In genomic region chr19:16506711-16507364, GRCm38 (mm10) we compare ENCODE assay signal across 12 mouse cellular contexts.
DNase-seq lines count a peak whose midpoint lies in the region; ATAC-seq and TF ChIP-seq lines count a peak whose summit lies in the region.
"Had no signal": no experiment of that assay in that cellular context is flagged by ENCODE, and none has a peak within 500 bp of the region (broad histone marks: within the 10 kb centered on the region; RNA-seq: fewer than 3 reads in every experiment).

No protein-coding gene starts in this region.

- 4% methylated on average over 6 of the region's 6 CpGs for WGBS in forebrain, embryonic 12.5 days
- WGBS in hindbrain, postnatal 0 days, result 14% methylated on average over 6 of the region's 6 CpGs

- peak; percentile 94 for ATAC-seq in forebrain, embryonic 12.5 days (ENCODE audit: low FRiP score)
- peak; percentile 70 for ATAC-seq in hindbrain, postnatal 0 days
- no peak for ATAC-seq in megakaryocyte-erythroid progenitor cell, adult 5-6 weeks (replicated peaks; ENCODE audit: low FRiP score, low TSS enrichment, poor library complexity, severe bottlenecking)

- H3K4me2 ChIP-seq in forebrain, embryonic 12.5 days, result peak overlapping the region; percentile 21
- no peak overlapping the region for H3K4me2 ChIP-seq in hindbrain, postnatal 0 days (ENCODE audit: low read depth, low read length)
- H3K4me2 ChIP-seq: embryonic facial prominence, embryonic 15.5 days had no signal

- peak overlapping the region; percentile 85 for H3K27ac ChIP-seq in forebrain, embryonic 12.5 days
- H3K27ac ChIP-seq in hindbrain, postnatal 0 days, result peak overlapping the region; percentile 51; the same call in 1 of the 2 replicates
- H3K27ac ChIP-seq: embryonic facial prominence, embryonic 15.5 days had no signal

- DNase-seq in embryo, embryonic 11 days, result peak; percentile 46
- DNase-seq in hindbrain, postnatal 0 days (ENCODE audit: low spot score), result peak; percentile 65
- peak; percentile 74 for DNase-seq in retina, embryonic 14.5 days (ENCODE audit: low spot score)
- DNase-seq in ovary, adult 18-20 months (ENCODE audit: low spot score), result no peak
- no peak for DNase-seq in urinary bladder, postnatal 25 days (ENCODE audit: low spot score)
- DNase-seq: kidney, adult 11 months; lung, adult 18-20 months; thymus, postnatal 36 days had no signal

- H3K9ac ChIP-seq in forebrain, embryonic 12.5 days, result no peak overlapping the region
- no peak overlapping the region for H3K9ac ChIP-seq in hindbrain, postnatal 0 days (replicated peaks; ENCODE audit: low read length)
- H3K9ac ChIP-seq: embryonic facial prominence, embryonic 15.5 days had no signal

- peaks cover 19% of the 10 kb centered on the region for H3K4me1 ChIP-seq in forebrain, embryonic 12.5 days
- 0 out of 2 replicates have a peak, but pooled peaks cover 5% of the 10 kb centered on the region for H3K4me1 ChIP-seq in hindbrain, postnatal 0 days (ENCODE audit: insufficient read depth, low read length)
- H3K4me1 ChIP-seq: embryonic facial prominence, embryonic 15.5 days had no signal

- H3K36me3 ChIP-seq in forebrain, embryonic 12.5 days (replicated peaks), result no peaks in the 10 kb centered on the region
- no peaks in the 10 kb centered on the region for H3K36me3 ChIP-seq in hindbrain, postnatal 0 days (ENCODE audit: insufficient read depth, low read length)
- H3K36me3 ChIP-seq: embryonic facial prominence, embryonic 15.5 days had no signal

- H3K9me3 ChIP-seq in forebrain, embryonic 12.5 days, result no peaks in the 10 kb centered on the region
- H3K9me3 ChIP-seq in hindbrain, postnatal 0 days (ENCODE audit: low read length), result no peaks in the 10 kb centered on the region
- H3K9me3 ChIP-seq: embryonic facial prominence, embryonic 15.5 days had no signal

- no peak overlapping the region for H3K4me3 ChIP-seq in forebrain, embryonic 12.5 days (replicated peaks)
- no peak overlapping the region for H3K4me3 ChIP-seq in hindbrain, postnatal 0 days (ENCODE audit: low read length)
- H3K4me3 ChIP-seq: embryonic facial prominence, embryonic 15.5 days; megakaryocyte, embryonic 14.5 days had no signal

- H3K27me3 ChIP-seq in forebrain, embryonic 12.5 days, result no peaks in the 10 kb centered on the region
- H3K27me3 ChIP-seq in hindbrain, postnatal 0 days (ENCODE audit: insufficient read depth, low read length), result no peaks in the 10 kb centered on the region
- H3K27me3 ChIP-seq: embryonic facial prominence, embryonic 15.5 days; megakaryocyte, embryonic 14.5 days had no signal

- TF ChIP-seq CTCF in hindbrain, postnatal 0 days (IDR thresholded peaks at IDR 0.05; ENCODE audit: low read depth), result no peak; the same call in 1 of the 2 replicates

Comparison
In these comparisons a context has a peak if more than half of its experiments do, and no peak if none do; other contexts are left out.
1. DNase-seq: peak in embryo, embryonic 11 days (single experiment), hindbrain, postnatal 0 days (single experiment) and retina, embryonic 14.5 days (single experiment); none in ovary, adult 18-20 months (single experiment) and urinary bladder, postnatal 25 days (single experiment).